Mouse (Mus musculus) Patski (cell line): ENCODE measurements around the gene Hamp. TPM values are rescaled to one million over a fixed set of nuclear protein-coding genes. Genes with fewer than 3 reads are reported as not detected.
"Not testable (repeated sequence)": the region's sequence is repeated elsewhere in the genome, so short reads cannot be mapped to it uniquely, and the experiment has no call there.

Experiments
- ATAC-seq: fragments of 100-300 bp; one replicate; pipeline ENCODE4 v1.8.0; 2021
- CTCF ChIA-PET: fragments of 350-600 bp; sonication (Branson Sonifier 250); formaldehyde crosslinking; loops from one replicate; lab custom pipeline; 2022; ENCODE audit warnings: inconsistent platforms; lab: Charles Lee
- POLR2A ChIA-PET: fragments of 350-600 bp; sonication (Branson Sonifier 250); formaldehyde crosslinking; loops from one replicate; lab custom pipeline; 2022; ENCODE audit warnings: antibody characterized with exemption, inconsistent platforms; lab: Charles Lee
- DNase-seq: peaks from one replicate; pipeline ENCODE4 v3.0.0-alpha.2; 2011; ENCODE audit warnings: low read depth, low spot score
- H3K27me3 ChIP-seq: fragments of 371-371 bp; one replicate; pipeline ENCODE4 v1.5.1; 2021
- CTCF ChIP-seq: fragments of 100-300 bp; IDR thresholded peaks from one replicate; pipeline ENCODE4 v1.5.1; 2021
- in situ Hi-C: fragments of 300-500 bp; cut with MboI; formaldehyde crosslinking; loops from 3 replicates; pipeline ENCODE4 v1.11.1; 2018; ENCODE audit warnings: low pct_unique_long_range_greater_than_20kb, mixed read lengths
- polyA plus RNA-seq: library from polyadenylated mRNA; unstranded; gene quantifications from one replicate; pipeline ENCODE4 v1.2.3, GENCODE M21; 2021

The Hamp gene
- polyA plus RNA-seq, 1 experiment from 2014 or later: not detected

DNA sequence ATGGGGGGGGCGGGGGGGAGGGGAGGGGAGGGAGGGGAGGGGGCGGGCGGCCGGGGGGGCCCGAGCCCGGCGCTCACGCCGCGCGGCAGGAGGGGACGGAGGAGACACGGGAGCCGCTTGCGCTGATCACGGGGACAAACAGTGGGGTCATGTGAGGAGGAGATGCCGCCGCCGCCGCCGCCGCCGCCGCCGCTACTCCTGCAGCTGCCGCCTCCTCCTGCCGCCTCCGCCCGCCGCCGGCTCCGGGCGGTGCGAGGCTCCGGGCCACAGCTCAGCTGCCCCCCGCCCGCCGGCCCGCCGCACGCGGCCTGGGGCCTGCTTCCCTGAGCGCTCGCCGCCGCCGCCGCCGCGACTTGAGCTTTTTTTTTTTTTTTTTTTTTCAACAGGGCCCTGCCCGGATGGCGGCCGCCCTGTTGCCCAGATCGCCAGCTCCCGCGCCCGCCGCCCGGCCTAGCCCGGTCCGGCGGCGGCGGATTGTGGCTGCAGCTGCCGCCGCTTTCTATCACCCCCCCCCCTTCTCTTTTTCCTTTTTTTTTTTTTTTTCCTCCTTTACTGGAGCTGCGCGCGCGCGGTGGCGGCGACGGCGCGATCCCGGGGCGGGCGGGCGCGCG is 13.0 kb upstream of the Hamp start, which contains the start of gene Usf2:
TSS of gene Usf2 (minus strand) at position 48 of the 611 bp plus-strand sequence.
- no peak for DNase-seq
- in situ Hi-C loops: no loop called here
- ATAC-seq: peak; percentile 42
- ChIA-PET CTCF (no interaction called here), POLR2A (interaction anchor here (0.6 to 1.0 kb wide), 8 partner anchors 9 to 1933 kb away, joined by 3 to 6 read pairs (median 4); partner anchors contain the start of gene Lsr)
- no peaks in the 10 kb centered on the region for H3K27me3 ChIP-seq
- TF ChIP-seq CTCF: no peak

DNA sequence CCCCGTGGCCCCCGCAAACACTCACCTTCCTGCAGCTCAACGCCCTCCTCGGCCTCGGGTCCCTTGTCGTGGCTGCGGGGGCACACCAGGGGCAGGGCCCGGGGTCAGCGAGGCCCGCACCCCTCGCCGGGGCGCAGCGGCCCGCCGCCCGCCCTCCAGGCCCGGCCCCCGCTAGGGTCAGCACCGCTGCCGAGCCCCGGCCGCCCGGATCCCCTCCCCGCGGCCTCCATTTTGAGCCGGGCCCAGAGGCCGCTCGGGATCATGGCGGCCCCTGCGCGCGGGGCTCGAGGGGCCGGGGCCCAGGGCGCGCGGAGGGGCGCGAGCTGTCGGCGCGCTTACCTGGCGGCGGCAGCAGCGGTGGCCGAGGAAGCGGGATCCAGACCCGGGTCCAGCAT is 12.5 kb upstream of the Hamp start:
- no peak for TF ChIP-seq CTCF
- DNase-seq: no peak
- CTCF ChIA-PET: interaction anchor here (0.6 kb wide), 1 partner anchor 9 kb away, joined by 3 read pairs; no protein-coding TSS in a partner anchor
- POLR2A ChIA-PET: interaction anchor here (0.6 to 1.0 kb wide), 5 partner anchors 11 to 360 kb away, joined by 3 to 6 read pairs (median 4); partner anchors contain the start of gene Lsr
- no peaks in the 10 kb centered on the region for H3K27me3 ChIP-seq
- in situ Hi-C loops: no loop called here
- peak; percentile 2 for ATAC-seq

DNA sequence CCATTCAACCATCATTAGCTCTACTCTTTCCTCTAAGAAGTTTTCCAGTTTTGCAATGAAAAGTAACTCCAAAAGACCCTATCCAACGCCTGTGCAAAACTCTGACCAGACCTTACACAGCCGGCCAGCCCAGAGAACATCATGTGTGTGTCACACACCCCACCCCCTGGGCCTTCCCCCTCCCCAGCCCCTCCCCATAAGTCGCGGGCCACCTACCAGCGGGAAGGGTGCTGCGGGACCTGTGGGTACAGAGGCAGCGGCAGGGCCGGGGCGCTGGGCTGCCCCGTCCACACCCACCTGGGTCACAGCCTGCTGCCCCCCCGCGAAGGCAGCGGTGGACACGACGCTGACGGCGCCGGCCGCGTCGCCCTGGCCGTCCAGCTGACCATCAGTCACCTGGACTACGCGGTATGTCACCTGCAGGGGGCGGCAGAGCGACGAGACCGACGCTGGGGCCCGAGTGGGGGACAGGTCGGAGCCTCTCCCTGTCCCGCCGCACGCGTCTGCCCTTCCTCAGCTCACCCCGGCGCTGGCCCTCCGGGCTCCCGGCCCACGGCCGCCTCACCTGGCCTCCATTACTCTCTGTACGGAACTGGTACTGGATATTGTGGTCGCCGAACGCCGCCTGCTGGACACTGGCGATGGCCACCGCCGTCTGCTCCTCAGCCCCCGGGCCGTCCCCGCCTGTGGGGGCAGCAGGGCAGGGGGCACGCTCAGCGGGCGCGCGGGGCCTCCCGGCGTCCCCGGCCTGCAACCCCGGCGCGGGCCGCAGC is 11.9 kb upstream of the Hamp start:
- no peaks in the 10 kb centered on the region for H3K27me3 ChIP-seq
- peak; percentile 81 for ATAC-seq
- ChIA-PET CTCF (interaction anchor here (0.6 to 1.2 kb wide), 3 partner anchors 8 to 112 kb away, joined by 3 read pairs; no protein-coding TSS in a partner anchor), POLR2A (interaction anchor here (0.9 kb wide), 1 partner anchor 10 kb away, joined by 3 read pairs; no protein-coding TSS in a partner anchor)
- no peak for DNase-seq
- in situ Hi-C loops: no loop called here
- no peak for TF ChIP-seq CTCF

GRCm38 (mm10) chr7:30954971-30955520 is 11.2 kb upstream of the Hamp start:
- ATAC-seq (no peak), DNase-seq (no peak)
- ChIA-PET POLR2A (no interaction called here), CTCF (interaction anchor here (0.8 to 1.2 kb wide), 2 partner anchors 25 to 111 kb away, joined by 3 read pairs; no protein-coding TSS in a partner anchor)
- in situ Hi-C loops: no loop called here
- no peaks in the 10 kb centered on the region for H3K27me3 ChIP-seq
- TF ChIP-seq CTCF: no peak

GRCm38 (mm10) chr7:30954036-30954435 is 10.2 kb upstream of the Hamp start:
- TF ChIP-seq CTCF: no peak
- in situ Hi-C loops: no loop called here
- ChIA-PET POLR2A (no interaction called here), CTCF (no interaction called here)
- H3K27me3 ChIP-seq: no peaks in the 10 kb centered on the region
- no peak for DNase-seq
- no peak for ATAC-seq

- DNase-seq: no peak
- no peak for TF ChIP-seq CTCF
- POLR2A ChIA-PET: no interaction called here
- no peaks in the 10 kb centered on the region for H3K27me3 ChIP-seq
- CTCF ChIA-PET: no interaction called here
- no peak for ATAC-seq
- in situ Hi-C loops: no loop called here
These were observed 9.6 kb upstream of the Hamp start for GRCm38 (mm10) chr7:30953459-30953858.

GRCm38 (mm10) chr7:30952441-30953265 is 8.8 kb upstream of the Hamp start:
- ChIA-PET POLR2A (interaction anchor here (0.7 kb wide), 1 partner anchor 288 kb away, joined by 3 read pairs; the partner anchor contains the start of gene Haus5), CTCF (no interaction called here)
- in situ Hi-C loops: no loop called here
- TF ChIP-seq CTCF: no peak
- no peaks in the 10 kb centered on the region for H3K27me3 ChIP-seq
- DNase-seq (no peak), ATAC-seq (no peak)

DNA sequence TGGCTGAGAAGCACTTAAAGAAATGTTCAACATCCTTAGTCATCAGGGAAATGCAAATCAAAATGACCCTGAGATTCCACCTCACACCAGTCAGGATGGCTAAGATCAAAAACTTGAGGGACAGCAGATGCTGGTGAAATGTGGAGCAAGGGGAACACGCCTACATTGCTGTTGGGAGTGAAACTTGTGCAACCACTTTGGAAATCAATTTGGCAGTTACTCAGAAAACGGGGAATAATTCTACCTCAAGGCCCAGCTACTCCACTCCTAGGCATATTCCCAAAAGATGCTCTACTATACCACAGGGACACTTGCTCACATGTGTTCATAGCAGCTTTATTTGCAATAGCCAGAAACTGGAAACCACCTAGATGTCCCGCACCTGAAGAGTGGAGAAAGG is 6.1 kb upstream of the Hamp start:
- ATAC-seq, DNase-seq, POLR2A ChIA-PET, CTCF ChIA-PET, in situ Hi-C loops, H3K27me3 ChIP-seq: not testable (repeated sequence)

GRCm38 (mm10) chr7:30945876-30946275 is 2.0 kb upstream of the Hamp start:
- in situ Hi-C loops: no loop called here
- DNase-seq (no peak), ATAC-seq (no peak)
- no peaks in the 10 kb centered on the region for H3K27me3 ChIP-seq
- CTCF ChIA-PET: no interaction called here
- no peak for TF ChIP-seq CTCF
- POLR2A ChIA-PET: interaction anchor here (1.0 kb wide), 1 partner anchor 10 kb away, joined by 3 read pairs; no protein-coding TSS in a partner anchor

DNA sequence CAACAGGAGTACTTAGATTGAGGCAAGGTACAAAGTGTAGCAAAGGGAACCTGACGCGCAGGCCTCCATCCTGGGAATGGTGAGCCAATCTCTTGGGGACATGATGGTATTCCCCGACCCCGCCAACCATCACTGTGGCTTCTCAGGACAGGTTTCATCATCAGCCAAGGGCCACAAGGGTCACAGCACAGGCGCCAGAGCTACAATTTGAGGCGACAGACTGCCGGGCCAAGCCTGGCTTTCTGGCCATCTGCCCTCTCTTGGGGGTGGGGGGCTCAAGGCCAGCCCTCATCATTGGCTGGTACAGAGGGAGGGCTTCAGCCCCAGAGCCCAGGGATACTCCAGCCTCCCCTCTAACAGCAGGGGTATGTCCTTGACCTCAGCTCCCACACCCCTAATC is 1.6 kb upstream of the Hamp start:
- POLR2A ChIA-PET: interaction anchor here (1.0 kb wide), 1 partner anchor 10 kb away, joined by 3 read pairs; no protein-coding TSS in a partner anchor
- in situ Hi-C loops, CTCF ChIA-PET, H3K27me3 ChIP-seq, ATAC-seq, DNase-seq: not testable (repeated sequence)

GRCm38 (mm10) chr7:30944706-30945105 is 874 bp upstream of the Hamp start:
- H3K27me3 ChIP-seq, ATAC-seq, DNase-seq, CTCF ChIA-PET, in situ Hi-C loops: not testable (repeated sequence)
- POLR2A ChIA-PET: interaction anchor here (0.9 kb wide), 1 partner anchor 20 kb away, joined by 4 read pairs; the partner anchor contains the start of gene Hamp2

GRCm38 (mm10) chr7:30942365-30942764 is 1.5 kb downstream of the Hamp start:
- H3K27me3 ChIP-seq, POLR2A ChIA-PET, CTCF ChIA-PET, DNase-seq, ATAC-seq, in situ Hi-C loops: not testable (repeated sequence)

- CTCF ChIA-PET, H3K27me3 ChIP-seq, in situ Hi-C loops, POLR2A ChIA-PET, DNase-seq, ATAC-seq: not testable (repeated sequence)
These were observed 3.8 kb downstream of the Hamp start for GRCm38 (mm10) chr7:30940070-30940469.
